Mouse (Mus musculus): Measurements from ENCODE around the gene Gtf3c2.

The Gtf3c2 gene

GRCm38 (mm10) chr5:31153516-31154151 lies 26.3 kb downstream of the Gtf3c2 start:
- in situ Hi-C loops (cut with MboI, MseI): no loop called here

GRCm38 (mm10) chr5:31151746-31152145 lies 28.2 kb downstream of the Gtf3c2 start:
- in situ Hi-C loops (cut with MboI, MseI): no loop called here

GRCm38 (mm10) chr5:31149781-31150180 lies 30.2 kb downstream of the Gtf3c2 start:
- in situ Hi-C loops (cut with MboI, MseI): no loop called here

- in situ Hi-C loops (cut with MboI, MseI): no loop called here
Measured at GRCm38 (mm10) chr5:31138968-31139425, 40.9 kb downstream of the Gtf3c2 start.

GRCm38 (mm10) chr5:31138241-31138967 lies 41.5 kb downstream of the Gtf3c2 start, which contains the start of gene Ucn:
Ucn (minus strand) TSS chr5:31138829.
- in situ Hi-C loops (cut with MboI, MseI): no loop called here

GRCm38 (mm10) chr5:31137658-31138057 lies 42.3 kb downstream of the Gtf3c2 start:
- in situ Hi-C loops (cut with MboI, MseI): no loop called here

- in situ Hi-C loops (cut with MboI, MseI): no loop called here
Measured at GRCm38 (mm10) chr5:31136730-31137424, 43.1 kb downstream of the Gtf3c2 start.

GRCm38 (mm10) chr5:31126050-31126449 lies 53.9 kb downstream of the Gtf3c2 start:
- in situ Hi-C loops (cut with MboI, MseI): no loop called here

- in situ Hi-C loops (cut with MboI, MseI): no loop called here
Measured at GRCm38 (mm10) chr5:31123481-31123880, 56.5 kb downstream of the Gtf3c2 start.

GRCm38 (mm10) chr5:31121111-31121510 lies 58.8 kb downstream of the Gtf3c2 start:
- in situ Hi-C loops (cut with MboI, MseI): no loop called here

GRCm38 (mm10) chr5:31116912-31117311 lies 63.0 kb downstream of the Gtf3c2 start:
- in situ Hi-C loops (cut with MboI, MseI): no loop called here

- in situ Hi-C loops (cut with MboI, MseI): no loop called here
Measured at GRCm38 (mm10) chr5:31116354-31116753, 63.6 kb downstream of the Gtf3c2 start, which contains the start of gene Trim54. Trim54 (plus strand) TSS chr5:31116712.

GRCm38 (mm10) chr5:31110781-31111180 lies 69.2 kb downstream of the Gtf3c2 start:
- in situ Hi-C loops (cut with MboI, MseI): no loop called here

- in situ Hi-C loops (cut with MboI, MseI): no loop called here
Measured at GRCm38 (mm10) chr5:31108000-31108490, 71.9 kb downstream of the Gtf3c2 start, which contains the start of gene Slc30a3. Slc30a3 (minus strand) TSS chr5:31108237.
